Mouse (Mus musculus) cerebellum, postnatal 4 days (tissue): ENCODE results near the gene Olfr231.

Source experiments
- DNase-seq, 2 experiments: peaks; one replicate each; pipeline ENCODE4 v3.0.0; 2022; ENCODE audit warnings: low spot score in 2 of 2, mixed read lengths in 1 of 2

Gene Olfr231

DNA sequence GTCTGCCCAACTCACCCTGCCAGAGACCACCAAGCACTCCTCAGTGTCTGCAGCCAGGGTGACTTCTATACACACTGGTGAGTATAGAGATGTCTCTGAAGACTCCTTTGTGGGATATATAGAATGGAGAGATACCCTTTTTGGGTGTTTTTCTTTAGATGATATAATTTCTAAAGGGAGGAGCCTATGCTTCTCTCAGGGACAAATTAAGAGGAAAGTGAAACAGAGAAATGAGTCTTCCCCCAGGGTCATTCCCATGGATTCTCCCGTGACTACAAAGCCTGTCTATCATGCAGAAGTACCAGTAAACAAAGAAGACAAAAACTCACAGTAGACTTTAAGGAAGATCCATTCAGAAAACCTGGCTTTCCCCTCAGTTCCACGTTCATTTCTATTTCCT, at the start of gene Olfr231:
Gene Olfr231 (minus strand): TSS at position 101 of the 400 bp plus-strand sequence.
- no peak for DNase-seq

DNA sequence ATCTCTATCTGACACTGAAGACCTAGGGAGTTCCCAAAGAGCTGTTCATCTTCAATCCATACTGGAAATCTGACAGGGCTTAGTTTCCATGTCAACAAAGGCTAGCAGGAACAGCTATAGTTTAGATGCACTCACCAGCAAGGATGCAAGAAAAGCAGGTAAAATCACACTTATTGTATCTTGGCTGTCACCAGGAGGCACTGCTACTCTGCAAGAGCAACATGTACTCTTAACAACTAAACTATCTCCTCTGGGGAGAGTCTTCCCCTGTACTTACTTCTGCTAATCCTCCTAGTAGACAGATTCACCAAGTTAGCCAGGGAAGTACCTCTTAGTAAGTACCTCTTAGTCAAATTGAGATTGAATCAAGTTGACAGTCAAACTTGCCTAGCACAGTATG, 48.1 kb upstream of the Olfr231 start:
- no peak for DNase-seq

DNA sequence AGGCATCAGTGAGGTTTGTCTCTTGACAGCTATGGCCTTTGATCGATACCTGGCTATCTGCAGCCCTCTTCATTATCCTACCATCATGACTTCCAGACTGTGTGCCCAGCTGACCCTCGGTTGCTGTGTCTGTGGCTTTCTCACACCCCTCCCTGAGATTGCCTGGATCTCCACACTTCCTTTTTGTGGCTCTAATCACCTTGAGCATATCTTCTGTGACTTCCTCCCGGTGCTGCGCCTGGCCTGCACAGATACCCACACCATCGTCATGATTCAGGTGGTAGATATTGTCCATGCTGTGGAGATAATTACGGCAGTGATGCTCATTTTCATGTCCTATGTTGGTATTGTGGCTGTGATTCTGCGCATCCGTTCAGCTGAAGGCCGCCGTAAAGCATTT, 38.1 kb upstream of the Olfr231 start:
- DNase-seq, result no peak

DNA sequence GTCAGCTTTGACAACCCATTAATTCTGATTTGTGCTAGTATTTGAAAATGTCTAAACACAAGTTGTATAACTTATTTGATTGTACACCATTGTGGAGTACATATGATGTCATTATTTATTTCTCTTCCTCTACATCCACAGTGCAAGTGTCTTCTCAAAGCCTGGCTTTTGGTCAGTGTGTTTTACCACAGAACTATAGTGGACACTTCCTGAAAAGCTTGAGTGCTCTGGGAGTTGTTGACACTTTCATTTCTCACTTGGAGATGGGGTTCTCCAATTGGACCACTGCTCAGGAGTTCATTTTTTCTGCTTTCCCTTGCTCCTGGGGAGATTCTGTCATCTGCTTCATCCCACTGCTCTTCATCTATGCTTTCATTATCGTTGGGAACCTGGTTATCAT, 37.5 kb upstream of the Olfr231 start:
- no peak for DNase-seq

DNA sequence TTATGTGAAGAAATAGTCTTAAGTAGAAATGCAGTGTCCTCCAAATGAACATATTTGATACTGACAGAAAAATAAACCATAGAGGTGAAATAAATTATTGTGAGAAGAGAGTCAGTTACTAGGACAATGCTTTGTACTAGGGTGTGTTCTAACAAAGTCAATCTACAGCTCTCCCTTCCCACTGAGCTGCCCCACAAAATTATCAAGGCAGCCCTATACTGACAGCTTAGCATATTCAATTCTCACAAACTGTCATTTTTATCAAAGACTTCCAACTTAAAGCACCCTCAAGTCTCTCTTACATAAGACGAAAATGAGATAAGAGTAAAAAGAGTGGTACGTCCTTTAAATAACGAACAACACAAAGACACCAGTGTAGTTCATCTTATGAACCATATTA, 36.7 kb upstream of the Olfr231 start:
- DNase-seq, result no peak

DNA sequence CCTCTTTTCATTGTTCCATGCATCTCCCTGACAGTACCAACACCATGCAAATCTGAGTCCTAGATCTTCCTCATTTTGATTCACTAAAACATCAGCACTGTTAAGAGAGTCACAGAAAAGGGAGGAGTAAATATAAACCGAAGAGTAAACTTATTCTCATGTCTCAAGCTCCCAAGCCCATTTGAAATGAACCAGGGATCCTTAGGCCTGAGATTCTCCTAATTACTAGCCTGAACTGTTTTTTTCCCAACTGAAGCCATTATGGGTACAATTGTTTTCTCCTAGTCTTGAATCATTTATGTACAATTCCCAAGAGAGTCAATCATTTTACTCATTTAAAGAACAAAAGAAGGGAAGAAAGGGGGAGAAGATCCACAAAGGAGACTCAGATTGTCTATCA, 34.4 kb upstream of the Olfr231 start, which contains the start of gene Olfr420:
Gene Olfr420 (plus strand): TSS at position 301 of the 400 bp plus-strand sequence.
- DNase-seq, result no peak

DNA sequence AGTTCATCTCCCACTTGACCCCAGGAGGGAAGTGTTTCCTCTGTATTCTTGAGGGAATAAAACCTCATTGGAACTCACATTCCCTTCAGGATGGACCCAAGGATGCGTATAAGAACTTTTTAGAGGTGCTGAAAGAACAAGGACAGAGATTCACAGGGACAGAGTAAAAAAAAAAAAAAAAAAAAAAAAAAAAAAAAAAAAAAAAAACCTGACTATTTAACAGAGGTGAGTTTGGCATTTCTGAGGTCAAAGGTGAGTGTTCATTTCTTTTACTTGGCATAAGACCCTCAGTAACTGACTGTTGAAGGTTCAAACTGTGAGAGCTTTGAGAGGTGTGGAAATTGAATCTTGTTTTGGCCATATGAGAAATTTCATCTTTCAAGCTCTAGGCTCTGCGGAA, 28.3 kb upstream of the Olfr231 start:
- DNase-seq, result no peak

DNA sequence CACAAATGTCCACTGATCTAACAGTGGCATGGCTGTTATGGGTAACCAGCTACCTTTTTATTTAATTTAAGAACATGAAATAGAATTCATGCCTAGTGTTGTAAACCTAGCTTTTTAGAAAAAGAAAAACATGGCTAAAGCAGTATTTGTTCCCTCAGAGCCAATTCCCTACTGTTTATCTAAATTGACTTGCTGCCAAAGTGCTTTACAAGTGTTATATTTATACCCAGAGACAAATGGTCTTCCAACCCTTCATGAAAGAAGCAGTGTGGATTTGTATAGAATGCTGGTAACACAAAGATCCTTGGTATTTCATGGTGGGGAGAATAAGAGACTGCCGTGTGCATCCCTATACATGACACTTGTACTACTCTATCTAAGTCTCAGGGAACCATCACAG, 25.7 kb upstream of the Olfr231 start:
- DNase-seq, result no peak

DNA sequence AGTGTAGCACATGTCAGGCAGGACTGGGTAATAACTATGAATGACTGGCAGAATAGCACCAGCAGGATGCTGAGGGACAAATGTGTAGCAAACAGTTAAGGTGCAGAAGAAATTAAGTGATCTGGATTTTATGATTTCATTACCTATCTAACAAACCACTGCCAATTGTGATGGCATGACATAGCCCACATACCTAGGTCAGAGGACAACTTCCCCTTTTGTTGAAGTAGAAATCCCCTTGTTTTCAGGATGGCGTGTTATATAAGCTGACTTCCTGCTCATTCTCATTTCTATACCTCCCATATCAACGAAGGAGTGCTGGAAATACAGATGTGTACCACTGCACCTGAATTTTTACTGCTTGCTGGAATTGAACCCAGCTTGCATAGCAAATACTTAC, 20.4 kb upstream of the Olfr231 start:
- DNase-seq, result no peak

DNA sequence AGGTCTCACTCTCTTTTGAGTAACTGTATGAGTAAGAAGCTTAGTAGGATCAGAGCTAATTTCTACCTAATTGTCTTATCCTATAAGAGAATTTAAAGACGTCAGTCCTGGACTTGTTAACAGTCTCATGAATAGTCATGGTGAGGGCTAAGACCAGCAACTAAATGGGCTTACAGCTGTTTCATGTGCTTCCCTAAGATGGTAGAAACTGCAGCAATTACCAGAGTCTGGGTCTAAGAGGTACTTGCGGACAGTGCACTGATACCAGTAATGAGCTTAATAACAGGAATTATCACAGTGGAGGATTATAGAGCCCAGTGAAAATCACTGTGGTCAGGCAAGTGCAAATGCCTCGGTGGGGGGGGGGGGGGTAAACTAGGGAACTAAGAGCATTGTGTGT, 11.0 kb upstream of the Olfr231 start:
- DNase-seq, result no peak

DNA sequence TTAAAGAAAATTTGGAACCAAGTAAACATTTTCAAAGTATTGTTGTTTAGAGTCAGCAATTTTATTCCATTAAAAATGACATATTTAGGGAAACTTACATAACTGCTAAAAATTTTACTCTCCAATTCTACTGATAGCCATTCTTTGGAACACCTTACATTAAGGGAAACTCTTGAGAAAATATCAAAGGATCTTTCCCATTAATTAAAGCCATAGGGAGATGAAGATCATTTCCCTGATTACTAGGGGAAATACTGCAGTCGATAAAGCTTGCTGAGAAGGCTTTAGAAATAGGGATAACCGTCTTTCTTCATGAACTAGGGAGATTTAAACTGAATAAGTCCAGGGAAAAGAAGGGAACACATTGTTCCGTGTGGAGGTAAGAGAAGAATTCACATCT, 10.3 kb upstream of the Olfr231 start, which contains the start of gene Olfr424:
Gene Olfr424 (plus strand): TSS at position 301 of the 400 bp plus-strand sequence.
- no peak for DNase-seq

DNA sequence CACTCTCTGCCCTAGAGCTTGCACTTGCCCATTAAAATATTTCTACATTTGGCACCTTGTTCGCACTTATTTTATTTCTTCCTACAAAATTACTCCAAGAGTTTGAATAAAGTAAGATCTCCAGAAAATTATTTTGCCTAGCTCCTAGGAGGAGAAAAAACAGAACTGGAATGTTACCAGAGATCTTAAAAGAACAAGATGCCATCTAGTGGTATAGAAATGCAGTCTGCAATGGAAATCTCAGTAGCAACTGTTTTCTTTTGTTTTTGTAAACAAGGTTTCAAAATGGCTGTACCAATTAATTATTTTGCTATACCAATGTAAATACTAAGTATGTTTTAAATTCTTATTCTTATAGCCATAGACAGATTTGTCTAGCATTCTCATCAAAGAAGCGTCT, 17.2 kb downstream of the Olfr231 start:
- DNase-seq, result no peak

DNA sequence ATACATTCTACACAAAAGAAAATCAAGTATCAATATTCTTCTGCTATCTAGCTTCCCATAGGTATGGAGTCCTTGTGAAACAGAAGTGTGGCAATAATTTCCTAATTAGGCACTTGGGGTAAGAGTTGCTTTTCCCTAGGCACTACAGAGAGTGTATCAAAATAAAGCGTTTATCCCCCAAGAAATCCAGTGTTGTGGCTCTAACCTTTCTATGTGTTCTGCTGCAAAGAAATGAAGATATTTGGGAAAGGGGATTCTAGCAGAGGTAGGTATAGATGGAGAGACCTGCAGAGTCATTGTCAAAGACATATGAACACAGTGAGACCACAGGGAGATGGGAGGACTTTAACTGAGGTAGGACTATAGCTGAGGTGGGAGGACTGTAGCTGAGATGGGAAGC, 24.4 kb downstream of the Olfr231 start, which contains the start of gene Olfr427:
Gene Olfr427 (plus strand): TSS at position 301 of the 400 bp plus-strand sequence.
- DNase-seq, result no peak

DNA sequence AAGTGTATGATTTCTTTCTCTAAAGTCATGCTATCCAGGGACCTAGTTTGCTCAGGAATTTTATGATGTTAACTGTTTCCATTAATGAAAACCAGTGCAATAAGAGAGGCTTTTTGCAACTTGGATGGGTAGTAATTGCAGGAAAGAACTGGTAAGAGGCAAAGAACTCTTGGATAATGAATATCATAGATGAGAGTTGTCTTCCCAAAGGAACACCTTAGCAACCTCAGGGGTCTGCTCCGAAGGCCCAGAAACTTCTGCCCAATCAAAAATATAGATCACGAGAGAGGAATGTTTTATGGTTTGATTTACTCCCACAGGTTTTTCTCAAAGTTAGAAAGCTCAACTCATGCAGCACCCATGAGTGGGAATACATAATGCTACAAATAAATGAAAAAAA, 36.9 kb downstream of the Olfr231 start, which contains the start of gene Olfr429:
Gene Olfr429 (plus strand): TSS at position 301 of the 400 bp plus-strand sequence.
- no peak for DNase-seq

DNA sequence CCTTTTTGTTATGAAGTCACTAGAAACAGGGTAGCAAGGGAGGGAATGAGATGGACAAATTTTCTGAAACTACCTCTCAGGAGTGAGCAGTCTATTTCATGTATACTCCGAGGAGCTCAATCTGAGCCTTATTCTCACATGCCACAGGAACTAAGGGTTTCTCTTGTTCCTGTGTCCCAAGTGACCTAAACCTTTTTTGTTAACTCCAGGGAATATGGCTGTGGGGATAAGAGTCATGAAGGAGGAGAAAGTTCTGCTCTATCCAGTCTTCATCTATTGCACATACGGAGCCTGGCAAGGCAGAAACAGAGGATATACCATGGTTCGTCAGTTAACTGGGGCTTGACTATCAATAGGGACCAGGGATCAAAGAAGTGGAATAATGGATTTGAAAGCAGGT, 54.7 kb downstream of the Olfr231 start, which contains the start of gene Olfr430:
Gene Olfr430 (plus strand): TSS at position 301 of the 400 bp plus-strand sequence.
- DNase-seq, result no peak
